Mouse (Mus musculus) CH12F3 (cell line): ENCODE results near the gene Kndc1.

Source experiments
- in situ Hi-C: fragments of 300-500 bp; cut with MboI; formaldehyde crosslinking; loops from 2 replicates; pipeline ENCODE4 v1.14.3; 2020; ENCODE audit warnings: low sequenced_read_pairs

Kndc1 gene

GRCm38 (mm10) chr7:139979011-139979719 is 84.7 kb downstream of the Kndc1 start:
- in situ Hi-C loops: no loop called here

- in situ Hi-C loops: no loop called here
Measured at GRCm38 (mm10) chr7:139980778-139981177, 86.3 kb downstream of the Kndc1 start.

GRCm38 (mm10) chr7:139982058-139982457 is 87.6 kb downstream of the Kndc1 start:
- in situ Hi-C loops: no loop called here

GRCm38 (mm10) chr7:139984505-139984904 is 90.0 kb downstream of the Kndc1 start:
- in situ Hi-C loops: no loop called here

GRCm38 (mm10) chr7:139988272-139988671 is 93.8 kb downstream of the Kndc1 start:
- in situ Hi-C loops: no loop called here

- in situ Hi-C loops: no loop called here
Measured at GRCm38 (mm10) chr7:139990864-139991394, 96.4 kb downstream of the Kndc1 start.
